Mouse (Mus musculus) c-Kit-positive CD71-positive TER-119-negative erythroid progenitor cells, embryonic 14.5 days (primary cell): Measurements from ENCODE around the gene Gm39566.
"Not testable (repeated sequence)": the region's sequence is repeated elsewhere in the genome, so short reads cannot be mapped to it uniquely, and the experiment has no call there.

Experiments
- DNase-seq: peaks from one replicate; pipeline ENCODE4 v3.0.0-alpha.2; 2013; ENCODE audit warnings: low read depth

The Gm39566 gene

DNA sequence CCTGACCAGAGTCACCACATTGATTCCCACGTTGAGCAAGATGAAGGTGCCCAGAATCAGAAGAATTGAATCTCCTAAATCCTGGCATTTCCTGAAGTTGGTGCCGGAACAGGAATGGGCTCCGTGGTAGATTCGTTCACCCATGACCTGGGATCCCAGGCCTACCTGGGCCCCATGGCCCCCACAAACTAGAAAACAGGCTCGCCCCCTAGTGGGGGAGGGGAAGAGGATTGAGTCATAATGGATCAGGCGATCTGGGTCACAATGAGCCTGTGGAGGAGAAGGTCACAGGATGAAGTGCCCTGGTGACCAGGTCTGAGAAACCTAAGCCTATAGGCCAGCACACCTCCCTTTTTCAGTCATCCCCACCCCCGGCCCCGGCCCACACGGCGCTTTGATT, at the start of gene Gm39566:
TSS of gene Gm39566 (minus strand) at position 144 of the 400 bp plus-strand sequence.
- DNase-seq, result no peak

DNA sequence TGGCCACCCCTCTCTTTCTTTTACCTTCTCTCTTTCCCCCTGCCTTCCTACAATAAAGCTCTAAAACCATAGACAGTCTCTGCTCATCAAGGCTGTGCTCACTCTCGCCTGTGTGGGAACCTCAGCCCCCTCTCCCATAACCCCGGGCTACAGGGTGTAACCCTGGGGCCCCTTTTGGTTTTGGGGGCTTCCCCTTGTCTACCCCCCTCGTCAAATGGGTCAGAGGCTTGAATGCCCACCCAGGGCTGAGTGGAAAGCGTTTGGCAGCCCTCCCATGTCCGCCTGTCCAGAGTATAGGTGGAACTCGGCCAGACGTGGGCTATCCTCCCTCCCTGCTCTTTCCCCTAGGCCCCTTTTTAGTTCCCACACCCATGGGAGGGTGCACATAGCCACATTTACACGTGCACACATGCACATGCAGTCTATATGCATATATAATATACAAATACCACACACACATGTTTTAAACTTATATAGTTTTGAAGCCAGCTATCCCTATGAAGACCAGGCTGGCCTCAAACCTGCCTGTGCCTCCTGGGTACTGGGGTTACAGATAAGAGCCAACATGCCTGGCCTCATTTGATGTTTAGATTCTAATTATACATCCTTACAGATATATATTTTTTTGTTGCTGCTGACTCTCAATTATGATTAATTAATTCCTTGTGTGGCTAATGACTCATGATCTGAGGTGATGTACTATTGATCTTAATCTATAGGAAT, 49.2 kb upstream of the Gm39566 start:
- no peak for DNase-seq

DNA sequence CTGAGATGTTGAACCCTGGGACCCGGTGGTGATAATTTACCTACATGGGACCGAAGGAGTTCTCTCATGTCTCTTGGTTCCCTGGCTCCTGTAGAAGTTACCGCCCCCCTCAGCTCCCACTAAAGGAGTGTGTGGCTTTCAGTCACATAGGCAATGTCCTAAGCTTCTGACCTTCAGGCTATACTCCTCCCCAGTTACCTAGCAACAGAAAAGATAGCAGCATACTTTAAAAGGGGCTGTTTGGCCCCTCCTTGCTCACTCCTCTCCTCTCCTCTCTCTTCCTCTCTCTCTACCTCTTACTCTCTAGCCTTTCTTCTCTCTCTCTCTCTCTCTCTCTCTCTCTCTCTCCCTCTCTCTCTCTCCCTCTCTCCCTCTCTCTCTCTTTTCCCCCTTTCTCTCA, 48.6 kb upstream of the Gm39566 start:
- DNase-seq, result not testable (repeated sequence)

DNA sequence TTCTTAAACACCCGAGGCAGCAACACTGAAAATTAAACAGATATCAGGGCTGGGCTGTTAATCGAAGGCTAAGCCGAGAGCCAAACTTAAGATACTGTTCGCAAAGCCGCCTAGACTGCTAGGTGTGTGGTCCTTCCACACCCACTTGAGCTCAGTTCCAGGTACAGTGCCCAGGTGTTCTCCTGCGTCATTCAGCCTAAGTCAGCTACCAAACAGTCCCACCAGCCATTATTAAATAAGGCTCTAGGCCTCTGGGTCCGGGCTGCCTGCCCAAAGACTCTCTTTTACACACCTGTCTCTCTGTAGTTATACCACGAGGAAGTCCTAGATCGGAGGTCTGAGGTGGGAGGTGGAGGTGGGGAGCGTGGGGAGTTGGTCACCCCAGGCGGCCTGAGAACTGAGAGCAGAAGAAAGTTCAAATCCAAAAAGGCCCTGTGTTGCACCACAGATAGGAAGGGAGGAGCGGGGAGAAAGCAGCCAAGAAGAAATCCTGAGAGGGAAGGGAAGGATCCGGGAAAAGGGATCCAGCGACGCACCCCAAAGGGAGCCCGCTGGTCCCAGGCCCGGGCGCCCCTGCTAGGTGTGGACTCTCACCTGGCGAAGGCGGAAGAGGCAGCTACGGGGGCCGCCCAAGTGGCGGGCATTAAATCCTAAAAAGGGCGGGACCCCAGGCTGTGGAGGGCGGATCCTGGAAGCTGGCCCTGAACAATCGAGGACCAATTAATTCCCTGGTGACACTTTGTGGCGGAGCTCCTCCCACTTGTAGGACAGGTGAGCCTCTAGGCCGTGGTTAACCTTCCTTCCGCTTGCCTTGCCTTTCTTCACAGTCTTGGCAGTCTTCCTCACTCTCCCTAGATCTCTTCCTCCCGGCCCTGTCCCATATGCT, 43.3 kb upstream of the Gm39566 start, which contains the start of gene Tnk1:
TSS of gene Tnk1 (minus strand) at position 618 of the 886 bp plus-strand sequence.
- DNase-seq, result no peak

DNA sequence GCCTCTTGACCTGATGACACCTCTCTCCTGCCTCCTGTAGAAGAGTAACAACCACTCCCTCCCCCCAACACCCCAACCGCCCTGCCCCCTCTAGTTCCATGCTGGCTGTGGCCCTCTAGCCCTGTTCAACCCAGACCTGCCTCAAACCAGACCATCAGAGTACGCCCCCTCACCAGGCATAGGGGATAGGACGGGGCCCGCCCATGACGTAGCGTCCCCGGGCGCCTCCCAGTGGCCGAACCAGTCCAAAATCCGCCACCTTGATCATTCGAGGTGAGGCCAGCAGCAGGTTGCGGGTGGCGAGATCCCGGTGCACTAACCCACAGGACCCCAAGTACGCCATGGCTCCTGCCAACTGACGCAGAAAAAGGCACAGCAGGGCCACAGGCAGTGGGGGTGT, 40.2 kb upstream of the Gm39566 start:
- DNase-seq, result no peak

DNA sequence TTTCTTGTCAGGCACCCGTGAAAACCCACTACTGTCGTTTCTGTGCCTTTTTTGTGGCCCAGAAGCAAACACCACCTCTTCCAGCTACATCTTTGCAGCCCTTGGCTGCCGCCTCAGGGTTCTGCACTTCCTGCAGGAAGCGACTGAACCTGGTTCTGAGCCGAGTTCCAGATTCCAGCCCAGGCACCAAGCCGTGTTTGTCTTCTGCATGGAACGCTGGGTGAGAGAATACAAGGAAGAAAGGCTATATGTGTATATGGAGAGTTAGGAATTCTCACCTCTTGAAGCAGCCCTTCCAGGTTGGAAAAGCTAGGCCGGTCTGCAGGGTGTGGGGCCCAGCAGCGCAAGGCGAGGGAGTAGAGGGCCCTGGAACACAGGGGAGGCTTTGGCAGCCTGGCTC, 39.6 kb upstream of the Gm39566 start:
- no peak for DNase-seq

DNA sequence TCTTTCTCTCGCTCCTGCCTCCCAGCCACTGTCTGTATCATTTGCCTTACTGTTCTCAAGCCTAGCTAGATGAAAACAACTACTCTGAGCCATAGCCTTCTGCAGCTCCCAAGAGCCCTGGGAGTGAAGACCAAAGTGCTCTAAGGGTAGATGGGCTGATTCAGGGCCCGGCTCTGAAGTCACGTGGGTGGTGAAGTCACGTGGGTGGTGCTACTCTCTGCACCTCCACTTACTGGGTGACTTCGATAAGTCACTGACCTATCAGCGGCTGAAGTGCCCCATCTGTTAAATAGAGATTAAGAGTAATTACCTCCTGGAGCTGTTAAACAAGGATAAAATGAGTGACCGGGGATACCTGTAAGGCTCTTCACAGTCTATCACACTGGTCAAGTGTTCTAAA, 38.9 kb upstream of the Gm39566 start:
- DNase-seq, result peak; percentile 99

DNA sequence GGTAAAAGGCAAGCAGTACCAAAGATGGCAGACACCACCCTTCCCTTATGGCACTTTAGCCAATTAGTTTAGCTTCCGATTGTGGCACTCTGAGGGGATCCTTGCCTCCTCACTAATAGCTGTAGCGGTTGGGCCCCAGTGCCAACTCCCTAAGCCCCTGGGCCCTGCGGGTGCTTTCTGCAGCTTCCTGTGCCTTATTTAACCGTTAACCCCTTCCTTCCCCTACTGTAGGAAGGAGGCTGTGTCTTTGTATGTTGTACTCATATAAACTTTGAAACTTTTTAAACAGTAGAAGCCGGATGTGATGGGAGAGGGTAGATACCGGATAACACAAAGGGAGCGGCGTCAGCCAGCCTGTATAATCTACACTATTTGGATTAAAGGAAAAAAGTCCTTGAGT, 35.7 kb upstream of the Gm39566 start:
- no peak for DNase-seq

DNA sequence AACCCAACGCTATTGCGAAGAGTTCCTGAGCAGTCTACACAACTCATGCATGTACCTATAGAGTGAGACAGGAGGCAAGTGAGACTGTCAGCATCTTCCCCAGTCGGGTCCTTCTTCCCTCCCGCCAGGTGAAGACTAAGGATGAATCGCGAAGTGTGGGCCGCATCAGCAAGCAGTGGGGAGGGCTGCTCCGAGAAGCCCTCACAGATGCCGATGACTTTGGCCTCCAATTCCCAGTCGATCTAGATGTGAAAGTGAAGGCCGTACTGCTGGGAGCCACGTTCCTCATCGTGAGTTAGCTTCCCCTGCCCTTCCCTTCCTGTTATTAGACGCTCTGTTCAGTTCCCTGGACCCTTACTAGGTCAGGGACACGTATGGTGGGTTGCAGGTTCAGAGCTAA, 34.8 kb upstream of the Gm39566 start:
- no peak for DNase-seq

DNA sequence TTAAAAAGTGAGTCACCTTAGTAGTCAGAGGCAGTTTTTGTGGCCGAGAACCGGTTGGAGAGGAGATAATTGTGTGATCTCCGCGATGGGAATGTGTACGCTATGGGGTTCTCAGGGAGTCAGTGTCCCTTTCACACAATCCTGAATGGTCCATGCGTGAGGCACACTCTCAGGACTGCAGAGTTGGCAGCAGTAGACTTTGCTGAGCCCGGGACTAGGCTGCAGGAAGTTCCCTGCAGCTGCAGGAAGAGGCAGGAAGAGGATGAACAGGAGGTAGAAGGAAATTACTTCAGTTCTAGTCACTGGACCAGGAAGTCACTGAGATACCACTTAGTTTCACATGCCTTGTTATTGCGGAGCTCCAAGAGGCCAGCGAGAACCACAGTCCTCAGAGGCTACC, 34.0 kb upstream of the Gm39566 start:
- DNase-seq, result no peak

DNA sequence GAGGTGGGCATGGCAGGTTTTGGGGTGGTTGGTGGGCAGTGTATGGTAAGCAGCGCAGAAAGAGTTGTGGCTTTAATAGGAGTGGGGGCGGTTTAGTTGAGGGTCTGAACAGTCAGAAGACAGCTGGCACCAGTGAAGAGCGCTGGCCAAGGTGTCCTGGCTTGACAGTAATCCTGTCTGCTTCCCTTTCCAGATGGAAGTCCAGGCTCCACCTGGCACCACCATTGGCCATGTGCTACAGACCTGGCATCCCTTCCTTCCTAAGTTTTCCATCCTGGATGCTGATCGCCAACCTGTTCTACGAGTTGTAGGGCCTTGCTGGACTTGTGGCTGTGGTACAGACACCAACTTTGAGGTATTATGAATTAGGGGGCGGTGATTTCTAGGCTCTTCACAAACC, 32.9 kb upstream of the Gm39566 start:
- DNase-seq, result no peak

DNA sequence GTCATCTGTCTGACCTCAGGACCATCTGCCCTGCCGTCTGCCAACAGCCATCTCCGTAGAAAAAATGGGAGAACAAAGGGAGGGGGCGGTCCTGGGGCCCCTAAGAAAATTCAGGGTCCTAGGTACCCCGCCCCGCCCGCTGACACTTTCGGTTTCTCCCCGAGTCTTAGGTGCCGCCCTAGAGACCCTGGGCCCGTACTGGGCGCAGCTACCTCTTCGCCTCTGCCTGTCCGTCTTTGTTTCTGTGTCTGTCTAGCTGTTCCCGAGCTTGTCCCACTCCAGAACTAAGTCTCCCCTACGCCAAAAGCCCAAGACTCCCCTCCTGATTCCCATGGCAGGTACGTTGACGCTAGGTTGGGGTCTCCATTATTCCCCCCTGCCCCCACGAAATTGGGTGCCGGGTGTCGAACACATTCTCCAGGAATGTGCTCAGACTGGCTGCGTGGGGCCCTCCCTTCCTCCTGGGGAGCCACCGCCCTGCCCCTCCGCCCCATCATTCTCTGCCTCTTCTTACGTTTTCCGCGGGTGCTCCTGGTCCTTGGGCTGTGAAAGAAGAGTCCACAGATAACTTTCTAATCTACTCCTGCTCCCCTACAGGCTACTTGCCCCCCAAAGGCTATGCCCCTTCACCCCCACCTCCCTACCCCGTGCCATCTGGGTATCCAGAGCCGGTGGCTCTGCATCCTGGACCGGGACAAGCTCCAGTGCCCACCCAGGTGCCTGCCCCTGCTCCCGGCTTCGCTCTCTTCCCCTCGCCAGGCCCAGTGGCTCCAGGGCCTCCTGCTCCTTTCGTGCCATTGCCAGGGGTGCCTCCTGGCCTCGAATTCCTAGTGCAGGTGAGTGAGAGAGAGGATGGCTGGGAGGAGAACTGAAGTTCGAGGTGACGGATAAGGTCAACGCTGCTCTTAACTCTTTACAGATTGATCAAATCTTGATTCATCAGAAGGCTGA, 31.9 kb upstream of the Gm39566 start:
- no peak for DNase-seq

DNA sequence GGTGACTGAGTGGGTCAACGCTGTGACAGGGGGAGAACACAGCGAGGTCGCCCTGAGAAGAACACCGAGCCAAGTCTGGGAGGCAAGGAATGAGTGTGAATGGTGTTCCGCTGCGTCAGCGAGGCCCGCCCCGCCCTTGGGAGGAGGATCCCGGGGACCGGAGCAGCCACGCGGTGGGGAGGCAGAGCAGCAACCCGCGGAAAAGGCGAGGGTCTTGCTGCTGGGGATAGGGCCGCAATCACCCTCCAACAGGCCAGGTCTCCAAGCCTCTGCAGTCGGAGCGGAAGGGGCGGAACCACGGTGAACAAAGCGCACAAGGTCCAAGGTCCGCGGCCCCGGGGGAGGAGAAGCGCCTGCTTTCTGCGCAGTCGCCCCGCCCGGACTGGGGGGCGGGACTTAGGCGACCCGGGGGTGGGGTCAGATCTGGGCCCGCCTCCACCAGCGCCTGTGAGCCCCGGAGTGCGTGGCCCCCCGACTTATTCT, 31.1 kb upstream of the Gm39566 start, which contains the start of gene Plscr3:
TSS of gene Plscr3 (plus strand) at position 179 of the 483 bp plus-strand sequence.
- DNase-seq, result peak; percentile 79

DNA sequence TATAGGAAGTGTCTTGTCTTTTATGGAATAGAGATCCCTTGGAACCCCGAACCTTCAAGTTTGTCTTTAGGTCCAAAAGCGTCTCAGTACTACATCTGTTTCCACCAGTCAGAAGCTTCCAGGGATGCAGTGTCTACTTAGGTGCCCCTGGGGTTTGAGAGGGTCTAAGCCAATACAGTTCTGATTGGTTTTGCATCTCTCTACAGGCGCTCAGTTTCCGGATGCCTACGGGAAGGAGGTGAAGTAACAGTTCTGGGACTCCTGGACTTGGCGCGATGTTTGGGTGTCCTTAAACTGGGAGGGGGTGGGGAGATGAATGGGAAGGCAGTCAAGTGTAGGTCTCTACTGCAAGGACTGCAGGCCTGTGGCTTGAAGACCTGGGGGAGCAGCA, 23.6 kb upstream of the Gm39566 start:
- no peak for DNase-seq

DNA sequence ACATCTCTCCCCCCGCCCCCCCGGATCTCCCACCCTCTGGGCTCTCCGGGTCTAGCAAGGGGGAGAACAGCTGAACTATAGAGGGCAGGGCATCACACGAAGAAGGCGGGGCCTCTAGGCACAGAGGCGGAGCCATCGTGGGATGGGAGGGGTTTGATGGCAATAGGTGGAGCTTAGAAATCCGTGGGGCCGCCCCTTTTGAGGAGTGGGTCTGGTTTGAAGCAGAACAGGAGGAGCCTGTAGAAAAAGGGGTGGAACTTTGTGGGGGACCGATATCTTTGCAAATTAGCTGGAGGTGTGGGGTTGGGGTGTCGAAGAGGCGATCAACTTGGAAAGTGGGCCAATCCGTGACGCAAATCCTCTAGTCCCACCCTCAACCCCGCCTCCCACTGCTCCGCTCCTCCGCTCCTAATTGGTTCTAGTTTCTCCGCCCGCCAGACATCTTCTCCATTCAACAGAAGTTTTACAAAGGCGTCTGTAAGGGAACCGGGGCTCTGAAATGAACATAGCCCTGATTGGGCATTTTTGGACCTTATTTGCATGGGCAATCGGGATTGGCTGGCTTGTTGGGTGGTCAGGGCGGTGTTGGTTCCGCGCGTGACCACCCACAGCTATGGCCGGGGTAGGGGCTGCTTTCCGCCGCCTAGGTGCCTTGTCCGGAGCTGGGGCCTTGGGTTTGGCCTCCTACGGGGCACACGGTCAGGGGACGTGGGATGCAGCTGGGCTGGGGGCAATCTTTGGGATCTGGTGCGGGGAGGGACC, 23.0 kb upstream of the Gm39566 start, which contains the start of gene Tmem256:
TSS of gene Tmem256 (plus strand) at position 563 of the 762 bp plus-strand sequence.
- DNase-seq, result peak; percentile 97

DNA sequence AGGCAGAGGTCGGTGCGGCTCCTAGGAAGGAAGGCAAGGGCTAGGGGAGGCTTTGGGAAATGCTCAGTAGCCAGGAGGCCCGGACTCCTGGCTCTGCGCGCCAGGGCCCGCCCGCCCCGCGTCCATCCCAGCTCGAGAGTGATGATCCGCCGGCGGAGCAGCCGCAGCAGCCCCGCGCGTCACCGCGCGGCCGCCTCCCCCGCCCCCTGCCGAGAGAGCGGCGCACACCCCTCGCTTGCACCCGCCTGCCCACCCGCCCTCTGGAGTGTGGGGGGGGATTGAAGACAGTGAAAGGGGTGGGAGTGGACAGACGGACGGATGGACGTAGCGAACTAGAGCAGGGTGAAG, 22.5 kb upstream of the Gm39566 start, which contains the start of gene Nlgn2:
TSS of gene Nlgn2 (minus strand) at position 181 of the 348 bp plus-strand sequence.
- no peak for DNase-seq

DNA sequence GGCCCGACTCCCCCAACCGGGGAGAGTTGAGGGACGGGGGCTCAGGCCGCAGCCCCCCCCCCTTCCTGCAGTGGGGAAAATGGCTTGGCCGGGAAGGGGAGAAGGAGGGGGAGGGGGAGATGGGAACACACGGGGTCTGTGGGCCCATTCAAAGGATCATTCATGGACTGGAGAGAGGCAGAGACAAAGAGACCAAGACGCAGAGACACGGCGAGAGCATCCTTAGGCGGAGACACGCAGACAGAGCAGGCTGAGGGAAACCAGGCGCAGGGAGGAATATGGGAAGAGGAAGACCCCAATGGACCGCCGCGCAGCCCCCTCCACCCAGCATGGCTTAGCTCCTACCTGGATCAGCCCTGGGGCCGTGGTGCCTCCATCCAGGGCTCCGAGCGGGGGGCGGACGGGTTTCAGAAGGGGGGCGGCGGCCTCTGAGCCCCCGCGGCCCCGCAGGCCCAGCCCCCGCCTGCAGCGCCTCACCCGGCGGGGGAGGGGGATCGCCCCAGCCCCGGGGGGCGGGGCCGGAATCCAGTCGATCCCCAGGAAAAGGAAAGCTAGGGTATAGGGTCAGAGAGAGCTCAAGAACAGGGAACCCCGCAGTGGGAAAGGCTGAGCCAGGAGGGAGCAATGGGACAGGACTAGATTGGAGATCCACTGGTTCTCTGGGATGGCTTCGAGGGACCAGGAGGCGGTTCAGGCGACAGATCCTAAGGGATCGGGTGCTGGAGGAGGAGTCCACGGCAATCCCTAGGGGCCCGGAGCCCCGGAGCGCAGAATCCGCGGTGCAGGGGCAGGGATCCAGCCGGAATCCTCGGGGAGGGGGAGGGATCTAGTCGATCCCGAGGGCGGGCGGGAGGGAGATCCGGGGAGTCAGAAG, 21.8 kb upstream of the Gm39566 start:
- DNase-seq, result no peak

DNA sequence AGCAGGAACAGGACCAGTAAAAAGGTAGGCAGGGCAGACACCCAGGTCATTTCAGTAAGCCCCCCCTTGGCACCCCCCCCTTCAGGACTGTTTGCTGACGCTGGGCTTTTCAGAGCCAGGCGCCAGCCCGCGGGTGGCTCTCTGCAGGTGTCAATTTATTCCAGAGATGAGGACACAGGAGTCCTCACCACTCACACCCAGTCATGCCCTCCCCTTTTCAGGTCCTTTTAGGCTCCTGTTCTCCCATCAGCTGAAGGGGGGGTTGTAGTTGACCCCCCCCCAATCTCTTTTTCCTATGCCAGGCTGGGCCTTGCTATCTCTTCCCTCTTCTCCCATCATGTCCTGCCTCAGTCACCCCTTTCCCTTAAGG, 20.9 kb upstream of the Gm39566 start:
- no peak for DNase-seq

DNA sequence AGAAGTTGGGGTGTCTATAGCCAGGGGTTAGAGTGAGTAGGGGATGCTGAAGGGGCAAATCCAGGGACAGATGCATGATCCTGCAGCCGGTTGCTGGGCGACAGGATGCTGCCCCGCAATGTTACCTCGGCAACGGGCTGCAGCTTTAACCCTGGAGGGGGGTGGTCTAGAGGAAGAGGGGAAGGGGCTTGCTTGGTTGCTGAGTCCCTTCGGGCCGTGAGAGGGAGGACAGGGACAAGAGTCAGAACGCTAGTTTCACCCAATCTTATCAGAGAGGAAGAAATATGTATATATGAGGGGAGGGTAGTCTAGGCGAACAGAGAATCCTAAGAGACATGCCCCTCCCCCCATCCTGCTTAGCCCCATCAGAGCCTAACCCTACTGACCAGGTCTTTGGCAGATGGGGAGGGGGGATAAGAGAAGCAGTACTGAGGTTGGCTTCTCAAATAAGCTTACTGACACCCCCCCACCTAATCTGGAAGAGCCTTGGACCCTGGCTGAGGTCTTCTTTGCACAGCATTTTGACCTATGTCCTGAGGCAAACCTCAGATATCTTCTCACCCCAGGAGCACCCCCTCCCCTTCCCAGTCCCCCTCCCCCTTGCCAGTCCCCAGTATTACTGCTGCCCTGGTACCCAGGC, 20.3 kb upstream of the Gm39566 start:
- no peak for DNase-seq
